Mouse (Mus musculus) cerebral cortex, adult 2 months (tissue): ENCODE data around the gene Relb.

Experiments
- WGBS: fragments of 180-500 bp; shearing (Covaris S2); methylation state at CpG from one replicate; pipeline ENCODE4 v1.1.7; 2018; 5-methylcytosine and 5-hydroxymethylcytosine counted together

The Relb gene

GRCm38 (mm10) chr7:19629361-19629734 lies at the start of gene Relb:
Relb (minus strand) TSS chr7:19629438.
- WGBS, result under 1% methylated on average over 36 of the region's 41 CpGs

GRCm38 (mm10) chr7:19678901-19679300 lies 49.7 kb upstream of the Relb start:
- WGBS, result 95% methylated on average over 3 of the region's 3 CpGs

- WGBS, result 92% methylated on average over 8 of the region's 8 CpGs
These were observed 48.6 kb upstream of the Relb start, which contains the start of gene Apoc2 for GRCm38 (mm10) chr7:19677872-19678271. Apoc2 (minus strand) TSS chr7:19677941.

- WGBS, result 93% methylated on average over 1 of the region's 1 CpGs
These were observed 47.4 kb upstream of the Relb start for GRCm38 (mm10) chr7:19676662-19677061.

- 84% methylated on average over 10 of the region's 10 CpGs for WGBS
These were observed 46.6 kb upstream of the Relb start for GRCm38 (mm10) chr7:19675824-19676223.

- 65% methylated on average over 14 of the region's 14 CpGs for WGBS
These were observed 44.0 kb upstream of the Relb start for GRCm38 (mm10) chr7:19673083-19673699.

GRCm38 (mm10) chr7:19671511-19671910 lies 42.3 kb upstream of the Relb start:
- 76% methylated on average over 10 of the region's 10 CpGs for WGBS

- 3% methylated on average over 10 of the region's 10 CpGs for WGBS
These were observed 39.9 kb upstream of the Relb start for GRCm38 (mm10) chr7:19668947-19669721.

GRCm38 (mm10) chr7:19667434-19667833 lies 38.2 kb upstream of the Relb start:
- 65% methylated on average over 2 of the region's 2 CpGs for WGBS

GRCm38 (mm10) chr7:19666750-19667149 lies 37.5 kb upstream of the Relb start:
- 52% methylated on average over 3 of the region's 3 CpGs for WGBS

- WGBS, result under 1% methylated on average over 63 of the region's 63 CpGs
These were observed 36.0 kb upstream of the Relb start, which contains the start of gene Clptm1 for GRCm38 (mm10) chr7:19664955-19665841. Clptm1 (minus strand) TSS chr7:19665033.

GRCm38 (mm10) chr7:19664455-19664954 lies 35.3 kb upstream of the Relb start:
- WGBS, result under 1% methylated on average over 37 of the region's 37 CpGs

- WGBS, result 7% methylated on average over 8 of the region's 8 CpGs
These were observed 34.7 kb upstream of the Relb start for GRCm38 (mm10) chr7:19663940-19664339.

GRCm38 (mm10) chr7:19652614-19653013 lies 23.4 kb upstream of the Relb start:
- 76% methylated on average over 2 of the region's 2 CpGs for WGBS

GRCm38 (mm10) chr7:19651063-19651786 lies 22.0 kb upstream of the Relb start:
- WGBS, result 68% methylated on average over 6 of the region's 6 CpGs

- WGBS, result 49% methylated on average over 4 of the region's 4 CpGs
These were observed 12.0 kb upstream of the Relb start for GRCm38 (mm10) chr7:19641223-19641622.

GRCm38 (mm10) chr7:19635074-19635827 lies 6.0 kb upstream of the Relb start:
- 87% methylated on average over 11 of the region's 11 CpGs for WGBS

GRCm38 (mm10) chr7:19634591-19634990 lies 5.4 kb upstream of the Relb start:
- 94% methylated on average over 2 of the region's 2 CpGs for WGBS

- 96% methylated on average over 15 of the region's 15 CpGs for WGBS
These were observed 4.6 kb upstream of the Relb start for GRCm38 (mm10) chr7:19633855-19634254.

GRCm38 (mm10) chr7:19633197-19633596 lies 4.0 kb upstream of the Relb start:
- WGBS, result 92% methylated on average over 17 of the region's 17 CpGs
